Mouse (Mus musculus) layer of hippocampus, adult 11-12 months (tissue): ENCODE results near the gene Ltbp3.
A peak's percentile ranks its signal among the peaks of the same experiment; 100 is the strongest.

Experiments used
- DNase-seq: peaks from one replicate; pipeline ENCODE4 v3.0.0; 2022; ENCODE audit warnings: low spot score

The Ltbp3 gene

GRCm38 (mm10) chr19:5793917-5794770 is 53.4 kb downstream of the Ltbp3 start:
- DNase-seq, result peak; percentile 35

GRCm38 (mm10) chr19:5794771-5795576 is 54.3 kb downstream of the Ltbp3 start:
- no peak for DNase-seq

GRCm38 (mm10) chr19:5795668-5796572 is 55.2 kb downstream of the Ltbp3 start:
- DNase-seq, result no peak

GRCm38 (mm10) chr19:5796573-5797111 is 55.9 kb downstream of the Ltbp3 start:
- no peak for DNase-seq

- DNase-seq, result peak; percentile 5
Measured at GRCm38 (mm10) chr19:5797381-5798111, 56.8 kb downstream of the Ltbp3 start.

- peak; percentile 18 for DNase-seq
Measured at GRCm38 (mm10) chr19:5798700-5799479, 58.2 kb downstream of the Ltbp3 start.

GRCm38 (mm10) chr19:5799566-5800349 is 59.1 kb downstream of the Ltbp3 start:
- DNase-seq, result no peak

- DNase-seq, result no peak
Measured at GRCm38 (mm10) chr19:5800350-5800631, 59.6 kb downstream of the Ltbp3 start.

- no peak for DNase-seq
Measured at GRCm38 (mm10) chr19:5800632-5801431, 60.1 kb downstream of the Ltbp3 start.

GRCm38 (mm10) chr19:5801432-5801964 is 60.8 kb downstream of the Ltbp3 start:
- DNase-seq, result no peak

- peak; percentile 97 for DNase-seq
Measured at GRCm38 (mm10) chr19:5802011-5802786, 61.5 kb downstream of the Ltbp3 start.

GRCm38 (mm10) chr19:5802787-5803040 is 62.0 kb downstream of the Ltbp3 start:
- DNase-seq, result no peak

GRCm38 (mm10) chr19:5803041-5803880 is 62.6 kb downstream of the Ltbp3 start:
- DNase-seq, result peak; percentile 99

GRCm38 (mm10) chr19:5803881-5804279 is 63.2 kb downstream of the Ltbp3 start:
- no peak for DNase-seq

- peak; percentile 57 for DNase-seq
Measured at GRCm38 (mm10) chr19:5804371-5804899, 63.7 kb downstream of the Ltbp3 start.

- DNase-seq, result no peak
Measured at GRCm38 (mm10) chr19:5806051-5806808, 65.5 kb downstream of the Ltbp3 start.
